Mouse (Mus musculus) kidney, adult 2 months (tissue): ENCODE measurements around the gene Zscan12. TPM values are rescaled to one million over a fixed set of nuclear protein-coding genes. Genes with fewer than 3 reads are reported as not detected.

ENCODE experiments used
- DNase-seq: peaks from one replicate; pipeline ENCODE4 v3.0.0; 2021
- H3K27ac ChIP-seq: fragments of 200-500 bp; 2 replicates; pipeline ENCODE4 v1.5.1; 2012; ENCODE audit warnings: low read depth, low read length, control low read depth, inconsistent platforms; ENCODE audit not compliant: insufficient read depth
- H3K27me3 ChIP-seq: fragments of 200-500 bp; replicated peaks from 2 replicates; pipeline ENCODE4 v1.6.1; 2012; ENCODE audit warnings: mild to moderate bottlenecking, moderate library complexity, low read length, inconsistent platforms; ENCODE audit not compliant: control insufficient read depth, insufficient read depth
- H3K36me3 ChIP-seq: fragments of 200-500 bp; 2 replicates; pipeline ENCODE4 v1.6.1; 2012; ENCODE audit warnings: mild to moderate bottlenecking, moderate library complexity, low read length, inconsistent platforms; ENCODE audit not compliant: control insufficient read depth, insufficient read depth
- H3K4me1 ChIP-seq: fragments of 200-500 bp; 2 replicates; pipeline ENCODE4 v1.6.1; 2011; ENCODE audit warnings: low read length; ENCODE audit not compliant: control insufficient read depth, insufficient read depth
- H3K4me3 ChIP-seq: fragments of 200-500 bp; 2 replicates; pipeline ENCODE4 v1.5.1; 2011; ENCODE audit warnings: mild to moderate bottlenecking, low read depth, low read length, control low read depth; ENCODE audit not compliant: insufficient read depth
- CTCF ChIP-seq: fragments of 200-500 bp; conservative IDR thresholded peaks from 2 replicates; pipeline ENCODE4 v1.5.1; 2011; ENCODE audit warnings: low read depth, mild to moderate bottlenecking, control low read depth, low read length, moderate library complexity, mixed read lengths; ENCODE audit not compliant: insufficient read depth, insufficient read length
- POLR2A ChIP-seq: fragments of 200-500 bp; IDR thresholded peaks from one replicate; pipeline ENCODE4 v1.6.1; 2011; ENCODE audit warnings: low read depth, low read length, control low read depth
- WGBS: fragments of 180-500 bp; shearing (Covaris S2); methylation state at CpG from one replicate; pipeline ENCODE4 v1.1.7; 2018; 5-methylcytosine and 5-hydroxymethylcytosine counted together
- polyA plus RNA-seq: library from polyadenylated mRNA; depleted of rRNA; stranded (reverse); fragments of >200 nt; gene quantifications from 2 replicates; pipeline ENCODE4 v1.2.3, GENCODE M21; 2012; rRNA removed

Gene Zscan12
- polyA plus RNA-seq, 1 experiment = 1.6 TPM

DNA sequence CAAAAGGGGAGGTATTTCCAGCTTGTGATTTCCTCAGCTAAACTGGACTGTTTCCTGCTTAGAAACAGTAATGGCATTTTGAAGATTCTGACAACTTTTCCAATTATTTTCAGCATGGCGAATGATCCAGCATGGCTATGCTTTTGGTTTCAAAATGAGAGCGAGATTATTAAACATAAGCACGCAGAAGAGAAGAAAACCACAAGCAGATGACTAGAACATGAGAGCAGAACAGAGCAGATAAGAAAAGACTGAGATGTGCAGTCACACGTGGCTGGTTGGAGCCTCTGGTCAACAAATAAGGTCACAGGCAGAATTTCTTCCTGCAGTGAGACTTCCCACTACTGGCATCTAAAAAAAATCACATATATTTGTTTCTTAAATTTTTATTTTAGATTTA, 52.6 kb downstream of the Zscan12 start:
- no peaks in the 10 kb centered on the region for H3K27me3 ChIP-seq
- no peak for DNase-seq
- no peak for TF ChIP-seq POLR2A
- TF ChIP-seq CTCF = no peak

DNA sequence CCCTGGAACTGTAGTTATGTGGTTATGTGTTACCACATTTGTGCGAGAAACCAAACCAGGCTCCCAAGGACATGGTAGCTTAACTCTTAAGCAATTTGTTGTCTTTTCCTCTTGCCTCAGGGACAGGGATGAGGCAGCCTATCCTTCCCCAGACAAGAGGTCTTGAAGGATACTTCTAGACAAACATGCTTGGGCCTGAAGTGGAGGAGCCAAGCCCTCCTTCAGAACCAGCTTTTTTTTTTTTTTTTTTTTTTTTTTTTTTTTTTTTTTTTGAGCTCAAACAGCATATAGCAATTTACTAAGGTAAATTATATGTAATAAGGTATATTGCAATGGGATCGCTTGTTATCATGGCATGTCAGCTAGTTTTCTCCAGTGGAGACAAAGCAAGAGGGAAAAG, 53.1 kb downstream of the Zscan12 start:
- no peaks in the 10 kb centered on the region for H3K27me3 ChIP-seq
- no peaks in the 10 kb centered on the region for H3K36me3 ChIP-seq
- WGBS = 96% methylated on average over 2 of the region's 2 CpGs
- no peak overlapping the region for H3K27ac ChIP-seq
- H3K4me1 ChIP-seq = no peaks in the 10 kb centered on the region
- TF ChIP-seq POLR2A (no peak), CTCF (no peak)
- no peak for DNase-seq
- no peak overlapping the region for H3K4me3 ChIP-seq

More for the DNA sequence above, 52.6 kb downstream of the Zscan12 start:
- Histone ChIP-seq H3K4me3 (no peak overlapping the region), H3K4me1 (no peaks in the 10 kb centered on the region), H3K36me3 (no peaks in the 10 kb centered on the region), H3K27ac (no peak overlapping the region)
- WGBS = 77% methylated on average over 4 of the region's 4 CpGs

DNA sequence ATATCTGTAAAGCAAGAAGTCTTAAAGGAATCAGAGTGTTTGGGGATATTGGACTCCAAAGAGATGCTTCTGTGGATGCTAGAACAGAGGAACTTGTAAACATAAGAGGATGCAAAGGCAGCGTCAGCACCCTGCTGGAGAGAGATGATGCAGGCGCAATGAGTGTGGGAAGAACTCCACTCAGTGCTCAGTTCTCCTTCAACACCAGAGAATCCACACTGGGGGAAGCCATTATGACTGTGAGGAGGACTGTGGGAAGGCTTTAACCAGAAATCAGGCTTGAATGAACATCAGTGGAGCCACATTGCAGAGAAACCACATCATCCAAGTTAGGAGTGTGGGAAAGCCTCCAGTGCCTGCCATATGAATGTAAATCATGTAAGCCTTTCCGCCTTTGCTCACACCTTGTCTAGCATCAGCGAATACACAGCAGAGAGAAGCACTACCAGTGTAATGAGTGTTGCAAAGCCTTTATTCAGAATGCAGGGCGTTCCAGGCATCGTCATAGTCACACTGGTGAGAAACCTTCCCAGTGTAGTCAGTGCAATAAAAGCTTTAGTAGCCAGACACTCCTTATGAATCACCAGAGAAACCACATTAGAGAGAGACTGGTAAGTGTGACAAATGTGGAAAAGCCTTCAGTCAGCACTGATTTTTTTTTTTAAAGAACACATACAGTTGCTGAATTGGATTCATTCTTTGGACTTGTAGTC, 54.8 kb downstream of the Zscan12 start:
- H3K27me3 ChIP-seq = no peaks in the 10 kb centered on the region
- no peak for TF ChIP-seq CTCF
- no peak for TF ChIP-seq POLR2A
- DNase-seq = no peak
- 61% methylated on average over 6 of the region's 6 CpGs for WGBS
- no peak overlapping the region for H3K4me3 ChIP-seq
- no peaks in the 10 kb centered on the region for H3K36me3 ChIP-seq
- H3K4me1 ChIP-seq = no peaks in the 10 kb centered on the region
- H3K27ac ChIP-seq = no peak overlapping the region

DNA sequence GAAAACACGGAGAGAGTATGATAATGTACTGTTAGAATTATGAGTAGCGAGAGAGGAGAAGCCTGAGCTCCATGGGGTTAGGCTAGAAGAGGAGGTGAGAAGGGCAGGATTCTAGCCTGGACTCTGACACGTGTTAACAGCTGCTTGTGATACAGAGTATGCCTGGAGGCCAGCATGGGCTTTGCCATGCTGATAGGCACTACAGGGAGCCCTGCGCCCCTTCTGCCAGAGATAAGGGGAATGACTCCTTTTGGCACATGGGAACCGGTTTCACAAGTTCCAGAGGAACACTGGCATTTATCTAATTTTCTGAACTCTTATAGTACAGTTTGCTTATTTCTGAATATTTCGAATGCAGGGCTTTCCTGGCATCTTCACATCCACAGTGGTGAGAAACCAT, 56.2 kb downstream of the Zscan12 start:
- no peak for DNase-seq
- H3K36me3 ChIP-seq = no peaks in the 10 kb centered on the region
- no peak for TF ChIP-seq CTCF
- no peak for TF ChIP-seq POLR2A
- H3K27ac ChIP-seq = no peak overlapping the region
- H3K4me3 ChIP-seq = no peak overlapping the region
- WGBS = 75% methylated on average over 6 of the region's 6 CpGs
- H3K27me3 ChIP-seq = no peaks in the 10 kb centered on the region
- H3K4me1 ChIP-seq = no peaks in the 10 kb centered on the region

Other genes starting within 250 kb of the Zscan12 start
- gene Olfr263, start 233.2 kb upstream of the Zscan12 start, polyA plus RNA-seq = not detected in 2 replicates
- gene Olfr1368, start 217.0 kb upstream of the Zscan12 start, polyA plus RNA-seq = not detected in 2 replicates
- 29.9 and 30.2 TPM in 2 replicates for gene Trim27, start 183.4 kb upstream of the Zscan12 start, polyA plus RNA-seq
- gene Gpx5, start 70.1 kb upstream of the Zscan12 start, polyA plus RNA-seq = not detected in 2 replicates
- gene Gpx6, start 50.7 kb upstream of the Zscan12 start, polyA plus RNA-seq = 24.6 and 28.9 TPM in 2 replicates
- gene Olfr1367, start 15.9 kb upstream of the Zscan12 start, polyA plus RNA-seq = not detected in 2 replicates
- gene Zkscan3, start 39.9 kb downstream of the Zscan12 start, polyA plus RNA-seq = 18.4 and 20.6 TPM in 2 replicates
- gene Pgbd1, start 78.2 kb downstream of the Zscan12 start, polyA plus RNA-seq = 1.1 and 1.2 TPM in 2 replicates
- gene Zscan26, start 90.9 kb downstream of the Zscan12 start, polyA plus RNA-seq = 13.7 and 14.7 TPM in 2 replicates
- gene Nkapl, start 105.7 kb downstream of the Zscan12 start, polyA plus RNA-seq = 0.13 and 0.23 TPM in 2 replicates
- 0.54 and 0.56 TPM in 2 replicates for gene Zkscan4, start 116.1 kb downstream of the Zscan12 start, polyA plus RNA-seq
- not detected in 2 replicates for gene Gm10065, start 116.6 kb downstream of the Zscan12 start, polyA plus RNA-seq
- gene AK157302, start 132.4 kb downstream of the Zscan12 start, polyA plus RNA-seq = 0.26 and 0.34 TPM in 2 replicates
- gene Gm11273, start 138.6 kb downstream of the Zscan12 start, polyA plus RNA-seq = 54.6 and 55.1 TPM in 2 replicates
- 3.0 and 4.2 TPM in 2 replicates for gene Zkscan8, start 168.3 kb downstream of the Zscan12 start, polyA plus RNA-seq
- gene Olfr1366, start 180.0 kb downstream of the Zscan12 start, polyA plus RNA-seq = not detected in 2 replicates
- not detected in 2 replicates for gene Olfr1535, start 197.1 kb downstream of the Zscan12 start, polyA plus RNA-seq
- not detected in 2 replicates for gene Olfr1364, start 218.9 kb downstream of the Zscan12 start, polyA plus RNA-seq